Mouse (Mus musculus) liver, postnatal 0 days (tissue): ENCODE measurements at regions not wholly inside any gene's neighbourhood (a gene's known extent, or its start where the extent isn't known, plus 50 kb on each side); places are given as distances from the start of the nearest gene placed in this dataset.

Source experiments
- CTCF ChIP-seq: sonication (generic); IDR thresholded peaks from 2 replicates; pipeline ENCODE4 v1.5.1; 2016; ENCODE audit warnings: antibody characterized with exemption, low read depth
- EP300 ChIP-seq: IDR thresholded peaks from 2 replicates; pipeline ENCODE4 v1.6.1; 2016; ENCODE audit warnings: antibody characterized with exemption, low read depth, mild to moderate bottlenecking

DNA sequence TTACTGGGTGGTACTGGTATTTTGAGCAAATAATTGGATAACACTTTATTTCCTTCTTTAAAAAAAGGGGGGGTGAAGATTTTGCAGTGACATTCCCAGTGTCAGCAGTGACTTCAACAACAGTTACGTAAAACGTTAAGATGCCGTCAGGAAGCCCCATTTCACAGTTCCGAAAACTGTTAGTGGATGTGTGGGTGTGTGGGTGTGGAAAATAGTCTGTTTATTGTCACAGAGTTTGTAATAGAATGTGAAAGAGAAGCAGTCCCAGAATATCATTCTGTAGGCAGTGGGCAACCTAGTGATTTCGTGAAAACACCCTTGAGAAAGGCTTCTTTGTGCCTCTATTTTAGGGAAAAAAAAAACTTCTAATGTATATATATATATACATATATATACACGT, 101.4 kb upstream of the Pcdh10 start:
- TF ChIP-seq CTCF (no peak), EP300 (no peak)
